Mouse (Mus musculus) liver, adult 2 months (tissue): Measurements from ENCODE around the gene Nyap1.
"Not testable (repeated sequence)": the region's sequence is repeated elsewhere in the genome, so short reads cannot be mapped to it uniquely, and the experiment has no call there.

Source experiments
- CTCF ChIP-seq: fragments of 200-500 bp; IDR thresholded peaks from 2 replicates; pipeline ENCODE4 v1.5.1; 2011; ENCODE audit warnings: low read depth, low read length, control low read depth
- POLR2A ChIP-seq: fragments of 200-500 bp; IDR thresholded peaks from 2 replicates; pipeline ENCODE4 v1.6.1; 2011; ENCODE audit warnings: low read length, control low read depth; ENCODE audit not compliant: insufficient read depth; ENCODE audit errors: extremely low read depth

DNA sequence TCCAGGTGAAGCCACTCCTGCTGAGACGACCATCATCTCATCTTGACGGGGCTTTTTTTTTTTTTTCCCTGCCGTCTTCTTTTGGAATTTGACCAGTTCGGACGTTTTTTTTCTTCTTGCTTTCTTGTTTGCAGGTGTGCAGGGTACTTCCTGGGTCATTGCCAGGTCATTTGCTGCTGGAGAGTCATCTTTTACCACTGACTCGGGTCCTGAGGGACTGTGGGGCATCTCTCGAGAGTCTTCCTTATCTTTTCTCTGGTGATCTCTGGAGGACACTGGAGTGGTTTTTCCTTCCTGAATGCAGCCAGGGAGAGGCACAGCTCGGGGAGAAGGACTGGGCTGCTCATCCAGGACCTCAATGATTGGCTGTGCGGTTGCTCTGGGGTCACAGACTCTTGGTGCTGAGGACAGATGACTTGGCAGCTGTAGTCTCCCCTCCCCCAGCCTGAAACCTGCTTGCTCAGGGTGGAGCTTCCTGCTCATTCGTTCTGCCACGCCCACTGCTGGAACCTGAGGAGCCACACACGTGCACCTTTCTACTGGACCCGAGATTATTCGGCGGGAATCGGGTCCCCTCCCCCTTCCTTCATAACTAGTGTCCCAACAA is 20.7 kb downstream of the Nyap1 start:
- not testable (repeated sequence) for TF ChIP-seq CTCF, POLR2A
